Mouse (Mus musculus) v-Abl transformed pro-B cells (cell line): Measurements from ENCODE around the gene Cpxm1.

Source experiments
- in situ Hi-C, 2 experiments: fragments of 400-800 bp; cut with MboI; formaldehyde crosslinking; loops; one replicate each; pipeline ENCODE4 v1.15.1; 2025; ENCODE audit not compliant: unreplicated experiment in 2 of 2

Gene Cpxm1

DNA sequence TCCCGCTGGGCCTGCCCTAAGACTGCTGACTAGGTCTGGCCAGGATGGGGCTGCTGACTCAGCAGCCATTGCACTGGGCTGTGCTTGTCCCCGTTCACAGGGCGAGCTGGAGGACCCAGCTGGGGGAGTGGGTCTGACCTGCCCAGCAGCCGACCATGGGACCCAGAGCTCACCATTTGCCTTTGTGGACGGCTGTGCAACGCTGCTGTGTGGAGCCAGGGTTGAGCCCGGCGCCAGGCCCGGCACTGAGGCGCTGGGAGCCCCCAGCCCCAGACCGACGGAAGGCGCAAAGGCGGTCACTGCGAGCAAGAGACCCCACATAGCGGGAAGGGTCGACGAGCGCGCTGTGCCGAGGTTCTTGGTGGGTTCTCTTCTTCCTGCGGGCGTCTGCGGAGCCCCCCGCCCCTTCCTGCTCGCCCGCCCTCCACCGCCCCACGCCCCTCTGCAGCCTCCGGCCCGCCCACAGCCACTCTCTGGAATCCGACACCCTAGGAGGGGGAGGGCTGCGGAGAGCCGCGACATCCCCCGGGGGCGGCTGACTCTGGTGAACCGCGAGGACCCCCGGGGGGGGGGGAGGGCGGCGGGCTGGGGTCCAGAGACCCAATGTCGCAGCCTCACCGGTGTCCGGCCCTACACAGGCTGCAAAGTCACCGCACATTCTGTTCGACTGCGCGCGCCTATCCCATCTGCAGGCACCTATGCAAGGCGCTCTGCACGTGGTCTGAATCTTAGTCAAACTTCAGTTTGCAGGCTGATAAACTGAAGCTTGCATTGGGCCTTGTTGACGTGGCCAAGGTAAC, at the start of gene Cpxm1:
Cpxm1 (minus strand) TSS at position 389 of the 800 bp plus-strand sequence.
- in situ Hi-C loops = no loop called here

- in situ Hi-C loops = no loop called here
These were observed 44.8 kb upstream of the Cpxm1 start for GRCm38 (mm10) chr2:130442162-130442561.

- in situ Hi-C loops = no loop called here
These were observed 42.6 kb upstream of the Cpxm1 start for GRCm38 (mm10) chr2:130439840-130440480.

GRCm38 (mm10) chr2:130438861-130439260, 41.5 kb upstream of the Cpxm1 start:
- in situ Hi-C loops = no loop called here

DNA sequence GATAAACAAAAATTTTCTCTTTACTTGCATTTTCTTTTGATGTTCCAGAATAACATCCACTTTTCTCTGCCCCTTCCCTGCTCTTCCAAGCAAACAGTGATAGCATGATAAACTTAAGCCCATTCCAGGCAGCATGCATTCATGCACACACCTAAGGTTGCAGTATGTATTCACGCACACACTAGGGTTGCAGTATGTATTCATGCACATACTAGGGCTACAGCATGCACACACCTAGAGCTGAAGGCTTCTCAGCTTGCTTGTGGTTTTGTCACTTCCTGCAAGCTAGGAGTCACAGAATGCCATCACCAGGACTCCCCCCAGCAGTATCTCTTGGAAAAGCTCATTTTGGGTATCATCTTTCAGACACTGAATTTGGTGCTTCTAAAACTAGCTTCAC, 39.4 kb upstream of the Cpxm1 start:
- in situ Hi-C loops = no loop called here

GRCm38 (mm10) chr2:130433152-130433551, 35.8 kb upstream of the Cpxm1 start:
- in situ Hi-C loops = no loop called here

- in situ Hi-C loops = no loop called here
These were observed 34.8 kb upstream of the Cpxm1 start for GRCm38 (mm10) chr2:130432157-130432556.

DNA sequence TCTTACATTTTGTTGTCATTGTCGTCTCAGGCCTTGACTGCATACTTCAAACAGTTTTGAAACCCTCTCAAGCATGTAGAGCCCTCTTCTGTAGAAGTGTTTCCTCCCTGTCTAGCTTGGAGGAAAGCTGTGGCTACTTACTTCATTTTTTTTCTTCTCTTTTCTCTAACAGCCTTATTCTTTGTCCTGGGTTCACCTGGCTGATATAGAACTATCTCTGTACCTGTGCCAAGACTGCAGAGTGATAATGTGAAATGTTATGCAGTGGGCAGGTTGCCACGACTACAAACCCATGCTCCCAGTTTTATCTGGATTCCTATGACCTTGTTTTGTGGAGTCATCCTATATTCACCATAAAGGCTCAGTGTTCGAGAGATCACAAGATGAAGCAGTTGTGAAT, 33.1 kb upstream of the Cpxm1 start:
- in situ Hi-C loops = no loop called here

DNA sequence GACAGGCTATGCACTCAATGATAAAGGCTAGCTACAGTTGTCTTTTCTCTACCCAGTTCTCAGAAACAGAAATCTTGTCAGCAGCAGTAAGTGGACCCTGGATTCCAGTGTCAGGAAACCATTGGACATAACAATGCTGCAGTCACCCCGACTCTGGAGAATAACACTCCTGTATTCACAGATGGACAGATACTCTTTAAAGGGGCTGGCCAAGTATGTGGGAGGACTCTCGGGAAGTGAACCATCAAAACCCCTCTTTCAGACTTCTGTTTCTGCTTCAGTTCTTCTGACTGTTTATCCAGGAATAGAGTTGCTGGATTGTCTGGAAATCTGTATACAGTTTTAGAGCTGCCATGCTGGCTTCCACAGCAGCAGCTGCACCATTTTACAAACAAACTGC, 32.5 kb upstream of the Cpxm1 start:
- in situ Hi-C loops = loop anchor here (10.0 kb wide), 2 partner anchors 235 to 335 kb away; partner anchors contain the start of genes Ddrgk1 (in 1 of the 2) and Itpa (in 1 of the 2)

GRCm38 (mm10) chr2:130425112-130425511, 27.7 kb upstream of the Cpxm1 start:
- in situ Hi-C loops = loop anchor here (10.0 kb wide), 2 partner anchors 240 to 340 kb away; partner anchors contain the start of genes Ddrgk1 (in 1 of the 2) and Itpa (in 1 of the 2)

GRCm38 (mm10) chr2:130424126-130424853, 26.9 kb upstream of the Cpxm1 start, which contains the start of the genes Vps16 and Pced1a:
Gene Vps16 (plus strand): TSS chr2:130424339.
Gene Pced1a (minus strand): TSS chr2:130424701.
- in situ Hi-C loops = loop anchor here (10.0 kb wide), 2 partner anchors 241 to 341 kb away; partner anchors contain the start of genes Ddrgk1 (in 1 of the 2) and Itpa (in 1 of the 2)

- in situ Hi-C loops = loop anchor here (10.0 kb wide), 2 partner anchors 241 to 341 kb away; partner anchors contain the start of genes Ddrgk1 (in 1 of the 2) and Itpa (in 1 of the 2)
These were observed 26.2 kb upstream of the Cpxm1 start for GRCm38 (mm10) chr2:130423397-130424125.

- in situ Hi-C loops = loop anchor here (10.0 kb wide), 2 partner anchors 243 to 343 kb away; partner anchors contain the start of genes Ddrgk1 (in 1 of the 2) and Itpa (in 1 of the 2)
These were observed 24.6 kb upstream of the Cpxm1 start for GRCm38 (mm10) chr2:130421781-130422620.

GRCm38 (mm10) chr2:130414094-130414856, 16.9 kb upstream of the Cpxm1 start:
- in situ Hi-C loops = loop anchor here in 1 of 2 experiments (5.0 kb wide), 1 partner anchor 122 kb away; no protein-coding TSS in a partner anchor

- in situ Hi-C loops = loop anchor here in 1 of 2 experiments (5.0 kb wide), 1 partner anchor 120 kb away; no protein-coding TSS in a partner anchor
These were observed 15.4 kb upstream of the Cpxm1 start for GRCm38 (mm10) chr2:130412775-130413174.

GRCm38 (mm10) chr2:130411558-130412495, 14.5 kb upstream of the Cpxm1 start:
- in situ Hi-C loops = loop anchor here in 1 of 2 experiments (5.0 kb wide), 1 partner anchor 120 kb away; no protein-coding TSS in a partner anchor

- in situ Hi-C loops = loop anchor here in 1 of 2 experiments (5.0 kb wide), 1 partner anchor 121 kb away; no protein-coding TSS in a partner anchor
These were observed 10.8 kb upstream of the Cpxm1 start for GRCm38 (mm10) chr2:130408194-130408593.
